Mouse (Mus musculus): Measurements from ENCODE around the gene Ppp1r3c. TPM values are rescaled to one million over a fixed set of nuclear protein-coding genes. Genes with fewer than 3 reads are reported as not detected.
A peak's percentile ranks its signal among the peaks of the same experiment; 100 is the strongest.
"Not testable (repeated sequence)": the region's sequence is repeated elsewhere in the genome, so short reads cannot be mapped to it uniquely, and the experiment has no call there.

Gene Ppp1r3c
- polyA plus RNA-seq, 1 experiment from 2014 or later = 4.9 TPM

DNA sequence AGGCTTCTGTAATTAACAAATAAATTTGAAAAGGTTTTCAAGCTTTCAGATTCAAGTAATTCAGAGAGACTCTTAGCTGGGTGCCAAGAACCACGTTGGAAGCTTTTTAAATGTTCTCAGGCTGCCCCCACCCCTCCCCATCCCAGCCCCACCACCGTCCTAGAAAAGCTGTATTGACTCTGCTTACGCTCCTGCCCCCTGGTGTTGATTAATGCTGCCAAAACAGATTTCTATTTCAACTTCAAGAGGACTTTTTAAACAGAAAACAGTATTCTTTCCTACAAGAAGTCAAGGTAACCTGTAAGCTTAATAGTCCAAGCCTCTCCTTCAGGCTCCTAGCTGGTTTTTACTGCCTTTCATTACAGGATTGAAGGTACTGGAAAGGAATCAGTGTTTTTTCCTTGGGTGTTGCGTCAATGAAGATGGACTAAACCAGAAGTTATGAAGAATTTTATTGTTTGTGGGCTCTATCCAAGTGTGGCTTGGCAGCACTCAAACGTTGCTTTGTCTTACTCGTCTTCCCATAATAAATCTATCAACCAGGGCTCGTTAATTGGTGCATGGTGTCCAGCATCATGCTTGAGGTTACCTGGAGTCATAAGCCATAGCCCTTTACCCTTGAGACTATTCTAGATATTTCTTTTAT, 3.2 kb upstream of the Ppp1r3c start:
- no peak for ATAC-seq
- Histone ChIP-seq H3K9me3 (replicated peaks) (no peaks in the 10 kb centered on the region), H3K27ac (no peak overlapping the region), H3K36me3 (ENCODE audit: poor library complexity, severe bottlenecking) (no peaks in the 10 kb centered on the region), H3K4me2 (no peak overlapping the region), H3K27me3 (no peaks in the 10 kb centered on the region), H3K4me3 (no peak overlapping the region), H3K9ac (no peak overlapping the region), H3K4me1 (peaks cover 4% of the 10 kb centered on the region; the same call in 1 of the 2 replicates)
- 61% methylated on average over 7 of the region's 7 CpGs for WGBS

DNA sequence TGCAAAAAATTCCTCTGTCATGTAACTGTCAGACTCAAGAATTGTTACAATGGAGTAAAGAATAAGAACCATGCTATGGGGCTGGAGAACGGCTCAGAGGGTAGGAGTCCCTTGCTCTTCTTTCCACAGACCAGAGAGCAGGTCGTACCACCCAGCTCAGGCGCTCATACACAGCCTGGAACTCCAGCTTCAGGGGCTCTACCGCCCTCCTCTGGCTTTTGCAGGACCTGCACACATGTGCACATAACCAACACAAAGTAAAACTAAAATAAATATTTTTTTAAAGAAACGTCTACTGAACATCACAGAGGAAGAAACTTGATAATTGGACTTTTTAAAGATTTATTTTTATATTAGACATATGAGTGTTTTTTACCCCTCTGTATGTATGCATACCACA, 1.6 kb upstream of the Ppp1r3c start:
- H3K4me1 ChIP-seq = peaks cover 4% of the 10 kb centered on the region; the same call in 1 of the 2 replicates
- no peak overlapping the region for H3K4me3 ChIP-seq
- no peaks in the 10 kb centered on the region for H3K27me3 ChIP-seq
- no peak overlapping the region for H3K4me2 ChIP-seq
- no peak overlapping the region for H3K27ac ChIP-seq
- WGBS = 81% methylated on average over 5 of the region's 5 CpGs
- H3K9me3 ChIP-seq (replicated peaks) = no peaks in the 10 kb centered on the region
- peaks cover 5% of the 10 kb centered on the region; the same call in 1 of the 2 replicates for H3K36me3 ChIP-seq (ENCODE audit: poor library complexity, severe bottlenecking)
- no peak overlapping the region for H3K9ac ChIP-seq
- ATAC-seq = no peak

DNA sequence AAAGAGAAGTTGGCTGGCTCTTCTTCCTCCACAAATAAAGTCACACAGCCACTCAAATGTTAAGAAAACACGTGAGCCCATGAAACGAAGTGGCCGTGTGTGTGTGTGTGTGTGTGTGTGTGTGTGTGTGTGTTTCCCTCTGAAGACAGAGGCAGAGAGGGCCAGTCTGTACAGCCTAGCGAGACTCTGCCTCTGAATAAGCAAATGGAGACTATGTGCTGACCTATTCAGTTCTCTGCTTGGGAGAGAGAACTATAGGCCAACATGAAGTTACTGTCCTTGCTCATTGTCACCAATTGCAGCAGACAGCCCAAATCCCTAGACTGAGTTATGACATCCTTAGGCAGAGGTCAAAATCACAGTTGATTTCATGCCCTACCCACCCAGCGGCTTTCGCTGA, 634 bp upstream of the Ppp1r3c start:
- 43% methylated on average over 6 of the region's 6 CpGs for WGBS

DNA sequence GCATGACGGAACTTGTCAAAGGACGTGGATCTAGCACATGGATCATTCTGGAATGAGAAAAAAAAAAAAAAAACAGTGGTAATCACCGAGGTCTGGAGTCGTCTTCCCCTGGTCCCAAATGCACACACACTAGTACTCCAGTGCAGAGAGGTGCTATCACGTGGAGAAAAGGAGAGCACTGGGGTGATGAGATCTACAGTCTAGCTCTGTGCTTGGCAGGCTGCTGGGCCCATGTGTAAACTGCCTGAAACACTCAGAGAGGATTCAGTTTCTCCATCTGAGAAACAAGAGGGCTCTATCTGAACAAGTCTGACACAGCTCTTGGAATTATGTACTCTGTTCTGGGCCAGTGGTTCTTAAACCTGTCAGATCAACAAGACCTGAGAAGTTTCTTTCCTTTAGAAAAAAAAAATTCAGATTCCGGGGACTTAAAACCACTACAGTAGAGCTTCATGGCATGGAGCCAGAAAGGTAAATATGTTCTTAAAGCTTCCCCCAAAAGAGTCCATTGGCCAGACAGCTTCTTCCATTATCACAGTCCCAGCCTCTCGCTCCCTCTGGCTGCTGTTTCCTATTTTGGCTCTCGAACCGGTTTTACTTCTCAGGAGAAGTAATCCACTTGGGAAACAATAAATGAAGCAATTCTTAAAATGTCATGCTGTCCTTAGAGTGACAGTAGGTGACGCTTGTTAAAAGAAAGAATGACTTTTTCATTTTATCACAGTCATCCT, 2.0 kb downstream of the Ppp1r3c start:
- H3K36me3 ChIP-seq (ENCODE audit: poor library complexity, severe bottlenecking) = peaks cover 10% of the 10 kb centered on the region; the same call in 1 of the 2 replicates
- no peaks in the 10 kb centered on the region for H3K9me3 ChIP-seq (replicated peaks)
- H3K4me3 ChIP-seq = no peak overlapping the region
- ATAC-seq = no peak
- H3K9ac ChIP-seq = no peak overlapping the region
- H3K27me3 ChIP-seq = no peaks in the 10 kb centered on the region
- no peak overlapping the region for H3K4me2 ChIP-seq
- peaks cover 4% of the 10 kb centered on the region; the same call in 1 of the 2 replicates for H3K4me1 ChIP-seq
- H3K27ac ChIP-seq = no peak overlapping the region
- WGBS = 81% methylated on average over 10 of the region's 10 CpGs

More for the DNA sequence above, 634 bp upstream of the Ppp1r3c start:
- no peak overlapping the region for H3K27ac ChIP-seq
- H3K9ac ChIP-seq = peak overlapping the region; percentile 70
- ATAC-seq = peak; percentile 52
- peaks cover 10% of the 10 kb centered on the region; the same call in 1 of the 2 replicates for H3K36me3 ChIP-seq (ENCODE audit: poor library complexity, severe bottlenecking)
- H3K4me3 ChIP-seq = peak overlapping the region; percentile 54
- H3K27me3 ChIP-seq = no peaks in the 10 kb centered on the region
- peak overlapping the region; percentile 79 for H3K4me2 ChIP-seq
- H3K4me1 ChIP-seq = peaks cover 4% of the 10 kb centered on the region; the same call in 1 of the 2 replicates
- H3K9me3 ChIP-seq (replicated peaks) = no peaks in the 10 kb centered on the region

DNA sequence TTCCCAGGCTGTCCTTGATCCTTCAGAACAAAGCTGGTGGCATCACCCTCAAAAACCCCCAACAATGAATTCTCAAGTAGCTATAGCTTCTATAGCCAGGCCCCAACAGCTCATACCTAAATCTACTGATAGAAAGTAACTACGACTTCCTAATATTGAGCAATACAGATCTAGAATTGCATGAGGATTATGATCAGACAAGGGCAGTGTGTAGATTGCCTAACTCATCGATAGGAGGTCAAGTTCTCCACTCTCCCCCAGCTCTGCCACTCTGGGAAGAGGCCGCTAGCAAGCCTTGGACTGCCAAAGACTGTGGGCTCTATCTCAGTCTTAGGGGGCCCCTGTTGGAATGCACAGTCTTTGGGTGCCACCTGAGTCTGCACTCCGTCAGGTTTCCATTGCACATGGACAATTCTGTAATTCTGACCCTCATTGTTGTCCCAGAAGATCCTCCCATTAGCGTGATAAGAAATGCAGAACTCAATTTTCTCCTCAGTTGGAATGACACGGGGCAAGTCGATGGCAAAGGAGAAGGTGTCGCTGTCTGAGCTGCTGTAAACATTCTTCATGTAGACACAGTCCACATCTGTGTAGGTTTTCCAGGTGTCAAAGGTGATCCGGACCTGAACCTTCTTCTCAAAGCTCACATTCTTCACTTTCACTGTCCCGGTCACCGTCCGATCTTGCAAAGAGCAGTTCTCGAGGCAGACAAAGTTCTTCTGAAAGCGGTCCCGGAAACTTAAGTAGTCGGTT, 3.1 kb downstream of the Ppp1r3c start:
- peaks cover 4% of the 10 kb centered on the region; the same call in 1 of the 2 replicates for H3K4me1 ChIP-seq
- H3K27me3 ChIP-seq = no peaks in the 10 kb centered on the region
- no peak overlapping the region for H3K27ac ChIP-seq
- no peak overlapping the region for H3K4me3 ChIP-seq
- no peak for ATAC-seq
- no peak overlapping the region for H3K4me2 ChIP-seq
- H3K9me3 ChIP-seq (replicated peaks) = no peaks in the 10 kb centered on the region
- WGBS = 96% methylated on average over 16 of the region's 16 CpGs
- H3K9ac ChIP-seq = no peak overlapping the region
- H3K36me3 ChIP-seq (ENCODE audit: poor library complexity, severe bottlenecking) = peaks cover 10% of the 10 kb centered on the region; the same call in 1 of the 2 replicates

DNA sequence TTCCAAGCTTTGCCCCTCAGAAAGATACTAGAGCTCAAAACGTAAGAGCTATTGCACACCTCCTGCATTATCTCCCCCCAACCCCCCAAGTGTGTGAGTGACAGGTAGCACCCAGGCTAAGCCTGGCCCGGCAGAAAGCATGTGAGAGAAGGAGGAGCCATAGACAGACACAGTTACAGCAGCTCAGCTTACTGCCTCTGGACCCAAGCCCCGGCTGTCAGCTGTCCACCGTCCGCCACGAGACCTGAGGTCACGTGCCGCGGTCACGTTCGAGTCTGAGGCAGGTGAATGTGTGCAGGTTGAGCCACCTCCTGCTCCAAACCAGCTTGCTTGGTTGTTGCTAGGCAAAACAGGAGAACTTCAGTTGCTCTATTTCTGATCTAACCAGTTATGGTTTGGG, 5.1 kb downstream of the Ppp1r3c start:
- Histone ChIP-seq H3K9me3 (replicated peaks) (no peaks in the 10 kb centered on the region), H3K36me3 (ENCODE audit: poor library complexity, severe bottlenecking) (peaks cover 10% of the 10 kb centered on the region; the same call in 1 of the 2 replicates), H3K4me1 (no peaks in the 10 kb centered on the region), H3K4me3 (no peak overlapping the region), H3K9ac (no peak overlapping the region), H3K27me3 (no peaks in the 10 kb centered on the region), H3K27ac (no peak overlapping the region), H3K4me2 (no peak overlapping the region)
- 89% methylated on average over 11 of the region's 11 CpGs for WGBS
- no peak for ATAC-seq

DNA sequence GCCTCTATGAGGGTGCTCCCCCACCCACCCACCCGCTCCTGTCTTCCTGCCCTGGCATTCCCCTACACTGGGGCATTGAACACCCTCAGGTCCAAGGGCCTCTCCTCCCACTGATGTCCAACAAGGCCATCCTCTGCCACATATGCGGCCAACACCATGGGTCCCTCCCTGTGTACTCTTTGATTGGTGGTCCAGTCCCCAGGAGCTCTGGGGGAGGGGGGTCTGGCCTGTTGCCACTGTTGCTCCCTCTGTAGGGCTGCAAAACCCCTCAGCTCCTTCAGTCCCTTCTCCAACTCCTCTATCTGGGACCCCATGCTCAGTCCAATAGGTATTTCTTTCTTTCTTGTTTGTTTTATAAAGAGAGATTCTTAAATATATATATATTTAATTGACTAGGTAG, 6.0 kb downstream of the Ppp1r3c start:
- not testable (repeated sequence) for H3K4me1 ChIP-seq; H3K4me3 ChIP-seq; H3K9ac ChIP-seq; H3K4me2 ChIP-seq; ATAC-seq; H3K27me3 ChIP-seq; H3K9me3 ChIP-seq (replicated peaks); H3K27ac ChIP-seq
- H3K36me3 ChIP-seq (ENCODE audit: poor library complexity, severe bottlenecking) = peaks cover 10% of the 10 kb centered on the region; the same call in 1 of the 2 replicates
- 94% methylated on average over 2 of the region's 2 CpGs for WGBS

DNA sequence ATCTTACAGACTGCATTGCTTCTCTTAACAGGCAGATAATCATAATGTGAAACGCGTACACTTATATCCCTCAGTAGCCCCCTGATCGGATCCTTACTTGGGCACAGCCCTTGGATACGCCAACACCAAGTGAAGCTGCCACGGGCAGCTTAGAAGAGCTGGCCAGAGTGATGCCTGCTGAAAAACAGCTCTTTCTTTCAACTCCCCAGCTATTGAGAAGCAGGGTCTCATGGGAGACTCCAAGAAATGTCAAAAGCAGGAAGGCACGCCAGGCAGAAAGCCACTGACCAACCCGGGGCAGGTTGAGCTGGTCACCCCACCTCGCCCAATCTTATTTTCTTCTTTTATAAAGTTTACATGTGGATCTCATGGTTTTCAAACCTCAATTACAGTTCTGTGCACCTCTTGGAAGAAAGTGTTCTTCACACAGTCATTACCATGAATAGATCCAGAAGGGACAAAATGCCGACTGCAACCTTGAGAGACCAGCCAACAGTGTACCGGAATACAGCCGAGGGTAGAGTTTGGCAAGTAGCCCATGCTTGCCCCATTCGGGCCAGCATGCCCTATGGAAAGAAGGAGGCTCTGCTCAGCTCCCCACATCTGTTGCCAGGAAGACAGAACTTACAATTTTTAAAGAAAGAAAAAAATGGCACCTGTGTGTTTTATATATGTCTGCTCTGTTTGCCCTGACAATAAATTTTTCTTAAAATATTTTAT, 7.6 kb downstream of the Ppp1r3c start:
- no peak overlapping the region for H3K27ac ChIP-seq
- no peaks in the 10 kb centered on the region for H3K9me3 ChIP-seq (replicated peaks)
- peaks cover 10% of the 10 kb centered on the region; the same call in 1 of the 2 replicates for H3K36me3 ChIP-seq (ENCODE audit: poor library complexity, severe bottlenecking)
- no peaks in the 10 kb centered on the region for H3K4me1 ChIP-seq
- H3K4me3 ChIP-seq = no peak overlapping the region
- no peak for ATAC-seq
- H3K27me3 ChIP-seq = no peaks in the 10 kb centered on the region
- H3K9ac ChIP-seq = no peak overlapping the region
- no peak overlapping the region for H3K4me2 ChIP-seq
- 89% methylated on average over 12 of the region's 12 CpGs for WGBS

DNA sequence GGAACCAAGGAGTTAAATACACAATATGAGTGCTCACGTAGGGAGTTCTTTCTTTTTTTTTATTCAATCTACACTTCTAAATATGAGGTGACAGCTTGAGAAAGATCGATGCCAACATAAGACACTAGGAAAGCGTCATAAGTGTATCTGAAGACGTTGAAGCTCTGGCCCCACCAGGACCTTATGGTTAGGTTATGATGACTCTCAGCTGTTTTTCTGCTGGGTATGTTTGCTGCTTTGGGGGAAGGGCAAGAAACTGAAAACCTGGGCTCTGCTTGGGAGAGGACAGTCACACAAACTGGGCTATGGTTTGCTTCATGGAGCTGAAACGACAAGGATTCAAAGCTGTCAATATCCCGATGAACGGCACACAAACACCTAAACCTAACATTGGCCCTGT, 11.5 kb downstream of the Ppp1r3c start:
- no peak overlapping the region for H3K9ac ChIP-seq
- no peak for ATAC-seq
- no peaks in the 10 kb centered on the region for H3K27me3 ChIP-seq
- H3K27ac ChIP-seq = no peak overlapping the region
- no peak overlapping the region for H3K4me3 ChIP-seq
- no peaks in the 10 kb centered on the region for H3K9me3 ChIP-seq (replicated peaks)
- no peak overlapping the region for H3K4me2 ChIP-seq
- no peaks in the 10 kb centered on the region for H3K36me3 ChIP-seq (ENCODE audit: poor library complexity, severe bottlenecking)
- WGBS = 88% methylated on average over 7 of the region's 7 CpGs
- no peaks in the 10 kb centered on the region for H3K4me1 ChIP-seq

DNA sequence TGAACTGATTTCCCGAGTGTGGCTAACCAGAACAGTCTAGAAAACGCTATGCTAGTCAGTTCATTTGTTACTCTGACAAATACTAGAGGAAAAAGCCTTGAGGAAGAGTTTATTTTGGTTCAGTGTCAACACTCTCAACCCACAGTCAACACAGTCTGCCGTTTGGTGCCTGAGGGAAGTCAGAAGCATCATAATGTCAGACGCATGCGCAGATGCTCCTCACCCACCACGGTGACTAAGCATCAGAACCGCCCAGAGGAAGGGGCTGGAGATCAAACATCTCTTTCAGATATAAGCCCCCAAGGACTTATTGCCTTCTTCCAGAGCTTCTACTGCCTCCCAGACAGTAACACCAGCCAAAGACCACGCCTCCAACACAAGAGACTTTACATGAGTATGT, 15.3 kb downstream of the Ppp1r3c start:
- no peaks in the 10 kb centered on the region for H3K4me1 ChIP-seq
- no peak for ATAC-seq
- no peak overlapping the region for H3K27ac ChIP-seq
- no peaks in the 10 kb centered on the region for H3K27me3 ChIP-seq
- no peaks in the 10 kb centered on the region for H3K36me3 ChIP-seq (ENCODE audit: poor library complexity, severe bottlenecking)
- 85% methylated on average over 8 of the region's 8 CpGs for WGBS
- H3K4me2 ChIP-seq = no peak overlapping the region
- no peak overlapping the region for H3K4me3 ChIP-seq
- no peaks in the 10 kb centered on the region for H3K9me3 ChIP-seq (replicated peaks)
- no peak overlapping the region for H3K9ac ChIP-seq

DNA sequence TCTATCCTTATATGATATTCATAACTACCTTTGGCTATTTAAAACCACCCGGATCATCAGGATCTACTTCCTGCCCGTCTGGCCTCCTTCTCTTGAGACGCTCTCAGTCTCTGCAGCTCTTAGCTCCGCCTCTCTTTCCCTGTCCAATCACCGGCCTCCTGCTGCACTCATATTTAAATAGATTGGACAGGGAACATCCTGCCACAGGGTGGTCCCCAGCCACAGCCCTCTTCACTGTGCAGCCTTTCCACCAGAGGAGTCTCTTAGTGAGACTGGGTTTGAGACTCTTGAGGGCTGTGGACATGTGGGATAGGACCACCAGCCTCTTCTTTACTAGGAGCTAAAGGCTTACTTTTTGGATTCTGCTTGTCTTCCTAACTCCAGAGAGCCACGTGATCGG, 20.2 kb downstream of the Ppp1r3c start:
- Histone ChIP-seq H3K4me3 (no peak overlapping the region), H3K4me2 (no peak overlapping the region), H3K27me3 (no peaks in the 10 kb centered on the region), H3K9ac (no peak overlapping the region), H3K9me3 (replicated peaks) (0 out of 2 replicates have a peak, but pooled peaks cover 3% of the 10 kb centered on the region), H3K4me1 (no peaks in the 10 kb centered on the region), H3K36me3 (ENCODE audit: poor library complexity, severe bottlenecking) (no peaks in the 10 kb centered on the region), H3K27ac (no peak overlapping the region)
- 70% methylated on average over 7 of the region's 7 CpGs for WGBS
- no peak for ATAC-seq

All from forebrain, embryonic 13.5 days (tissue).